Mouse (Mus musculus): ENCODE measurements around the gene Ralgds. TPM values are rescaled to one million over a fixed set of nuclear protein-coding genes. Genes with fewer than 3 reads are reported as not detected.

Ralgds gene
- polyA plus RNA-seq, 1 experiment from 2014 or later: 59.3 TPM

Other genes starting within 250 kb of the Ralgds start
- gene Ppp1r26, start 66.3 kb upstream of the Ralgds start, polyA plus RNA-seq (2014; fragmentation: Nextera tagmentation; extraction: Ambion mirVana): 3.8 and 4.9 TPM in 2 replicates
- gene 1700007K13Rik, start 46.8 kb upstream of the Ralgds start, polyA plus RNA-seq (2014; fragmentation: Nextera tagmentation; extraction: Ambion mirVana): 1.7 and 5.9 TPM in 2 replicates
- 50.5 and 55.5 TPM in 2 replicates for gene Mrps2, start 45.1 kb upstream of the Ralgds start, polyA plus RNA-seq (2014; fragmentation: Nextera tagmentation; extraction: Ambion mirVana)
- gene Gbgt1, start 16.2 kb upstream of the Ralgds start, polyA plus RNA-seq (2014; fragmentation: Nextera tagmentation; extraction: Ambion mirVana): 1.3 and 1.7 TPM in 2 replicates
- 2.7 TPM in 1 of 2 replicates, not detected in the other for gene Gm10134, start 7.0 kb upstream of the Ralgds start, polyA plus RNA-seq (2014; fragmentation: Nextera tagmentation; extraction: Ambion mirVana)
- not detected in 2 replicates for gene Cel, start 50.3 kb downstream of the Ralgds start, polyA plus RNA-seq (2014; fragmentation: Nextera tagmentation; extraction: Ambion mirVana)
- gene Gtf3c5, start 70.6 kb downstream of the Ralgds start, polyA plus RNA-seq (2014; fragmentation: Nextera tagmentation; extraction: Ambion mirVana): 23.7 and 27.9 TPM in 2 replicates
- 0.13 and 0.55 TPM in 2 replicates for gene Gfi1b, start 108.9 kb downstream of the Ralgds start, polyA plus RNA-seq (2014; fragmentation: Nextera tagmentation; extraction: Ambion mirVana)
- gene Tsc1, start 128.1 kb downstream of the Ralgds start, polyA plus RNA-seq (2014; fragmentation: Nextera tagmentation; extraction: Ambion mirVana): 15.3 and 16.0 TPM in 2 replicates
- gene Spaca9, start 186.6 kb downstream of the Ralgds start, polyA plus RNA-seq (2014; fragmentation: Nextera tagmentation; extraction: Ambion mirVana): 3.2 and 4.4 TPM in 2 replicates
- gene Ak8, start 187.0 kb downstream of the Ralgds start, polyA plus RNA-seq (2014; fragmentation: Nextera tagmentation; extraction: Ambion mirVana): 1.2 and 2.0 TPM in 2 replicates